Mouse (Mus musculus) forebrain, embryonic 15.5 days (tissue): ENCODE measurements around the gene Chrna3. TPM values are rescaled to one million over a fixed set of nuclear protein-coding genes. Genes with fewer than 3 reads are reported as not detected.

Source experiments
- ATAC-seq: fragments of 200-750 bp; cut with Nextera tagmentation; replicated peaks from 2 replicates; pipeline ENCODE4 v1.8.0; 2017; ENCODE audit warnings: mild to moderate bottlenecking, moderate TSS enrichment, moderate library complexity
- H3K27ac ChIP-seq: fragments of 300-500 bp; sonication (generic); replicated peaks from 2 replicates; pipeline ENCODE4 v1.5.1; 2015; ENCODE audit warnings: mild to moderate bottlenecking, inconsistent platforms
- H3K27me3 ChIP-seq: fragments of 300-500 bp; sonication (generic); 2 replicates; pipeline ENCODE4 v1.6.1; 2015; ENCODE audit warnings: inconsistent platforms
- H3K36me3 ChIP-seq: fragments of 300-500 bp; sonication (generic); 2 replicates; pipeline ENCODE4 v1.6.1; 2015; ENCODE audit warnings: mild to moderate bottlenecking, inconsistent platforms
- H3K4me1 ChIP-seq: fragments of 300-500 bp; sonication (generic); 2 replicates; pipeline ENCODE4 v1.6.1; 2015; ENCODE audit warnings: inconsistent platforms
- H3K4me2 ChIP-seq: fragments of 300-500 bp; sonication (generic); replicated peaks from 2 replicates; pipeline ENCODE4 v1.6.1; 2015; ENCODE audit warnings: mild to moderate bottlenecking, inconsistent platforms
- H3K4me3 ChIP-seq: fragments of 300-500 bp; sonication (generic); 2 replicates; pipeline ENCODE4 v1.5.1; 2015; ENCODE audit warnings: mild to moderate bottlenecking, inconsistent platforms
- H3K9ac ChIP-seq: fragments of 300-500 bp; sonication (generic); replicated peaks from 2 replicates; pipeline ENCODE4 v1.6.1; 2015; ENCODE audit warnings: mild to moderate bottlenecking, inconsistent platforms
- H3K9me3 ChIP-seq: fragments of 300-500 bp; sonication (generic); 2 replicates; pipeline ENCODE4 v1.6.1; 2016; ENCODE audit warnings: inconsistent platforms
- WGBS: fragments of 180-500 bp; shearing (Covaris S2); methylation state at CpG from one replicate; pipeline ENCODE4 v1.1.7; 2015; ENCODE audit warnings: mixed read lengths; 5-methylcytosine and 5-hydroxymethylcytosine counted together
- polyA plus RNA-seq: library from polyadenylated mRNA; unstranded; fragments of >200 nt; fragmentation: Nextera tagmentation; extraction: Ambion mirVana; gene quantifications from 2 replicates; pipeline ENCODE4 v1.2.1, GENCODE M21; 2015

Chrna3 gene
- polyA plus RNA-seq, 1 experiment from 2014 or later = 3.8 TPM

GRCm38 (mm10) chr9:55038948-55039347 lies 12.6 kb upstream of the Chrna3 start:
- no peak overlapping the region for H3K9ac ChIP-seq
- H3K4me2 ChIP-seq = no peak overlapping the region
- 72% methylated on average over 8 of the region's 8 CpGs for WGBS
- H3K9me3 ChIP-seq = no peaks in the 10 kb centered on the region
- H3K36me3 ChIP-seq = no peaks in the 10 kb centered on the region
- H3K4me3 ChIP-seq = no peak overlapping the region
- H3K27ac ChIP-seq = no peak overlapping the region
- H3K4me1 ChIP-seq = peaks cover 14% of the 10 kb centered on the region
- ATAC-seq = no peak
- H3K27me3 ChIP-seq = no peaks in the 10 kb centered on the region

DNA sequence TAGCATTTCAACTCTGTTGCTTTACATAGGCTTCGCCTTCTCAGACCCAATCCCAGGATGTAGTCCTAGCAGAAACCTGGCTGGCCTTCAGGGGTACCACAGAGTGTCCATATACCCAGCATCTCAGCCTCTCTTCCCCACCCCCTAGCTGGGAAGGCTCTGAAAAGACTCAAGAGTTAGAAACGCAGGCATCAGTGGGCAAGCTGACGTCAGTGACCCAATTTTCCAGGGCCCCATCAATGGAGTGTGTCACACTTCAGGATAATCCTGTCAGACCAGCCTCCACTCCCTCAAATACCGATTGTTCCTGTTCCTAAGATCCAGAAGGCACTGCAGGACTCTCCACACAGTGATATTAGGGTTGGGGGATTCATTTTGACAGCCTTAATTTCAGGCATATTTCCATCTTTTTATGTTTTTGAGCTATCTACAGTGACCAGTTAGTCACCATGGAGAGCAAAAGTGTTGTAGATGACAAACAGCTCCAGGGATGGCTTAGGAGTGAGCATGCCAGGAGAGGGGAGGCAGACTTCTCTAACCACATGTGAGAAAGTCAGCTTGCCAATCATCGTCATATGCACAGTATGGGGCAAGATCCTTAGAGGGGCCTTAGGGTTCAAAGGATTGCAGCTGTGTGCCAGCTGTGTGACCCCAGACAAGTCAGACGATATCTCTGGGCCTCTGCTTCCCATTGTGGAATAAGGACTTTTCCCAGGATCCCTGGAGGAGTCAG lies 5.2 kb upstream of the Chrna3 start:
- 39% methylated on average over 6 of the region's 6 CpGs for WGBS
- Histone ChIP-seq H3K27me3 (peaks cover 9% of the 10 kb centered on the region), H3K9ac (no peak overlapping the region), H3K4me2 (no peak overlapping the region), H3K36me3 (no peaks in the 10 kb centered on the region), H3K9me3 (no peaks in the 10 kb centered on the region), H3K27ac (no peak overlapping the region), H3K4me1 (peaks cover 2% of the 10 kb centered on the region), H3K4me3 (no peak overlapping the region)
- no peak for ATAC-seq

- Histone ChIP-seq H3K4me2 (peak overlapping the region; percentile 89), H3K4me1 (peaks cover 10% of the 10 kb centered on the region), H3K27me3 (peaks cover 33% of the 10 kb centered on the region), H3K4me3 (peak overlapping the region; percentile 52), H3K9me3 (no peaks in the 10 kb centered on the region), H3K9ac (peak overlapping the region; percentile 50), H3K27ac (no peak overlapping the region), H3K36me3 (no peaks in the 10 kb centered on the region)
- peak; percentile 65 for ATAC-seq
- WGBS = 7% methylated on average over 38 of the region's 38 CpGs
Measured at GRCm38 (mm10) chr9:55025534-55026274, 658 bp downstream of the Chrna3 start.

DNA sequence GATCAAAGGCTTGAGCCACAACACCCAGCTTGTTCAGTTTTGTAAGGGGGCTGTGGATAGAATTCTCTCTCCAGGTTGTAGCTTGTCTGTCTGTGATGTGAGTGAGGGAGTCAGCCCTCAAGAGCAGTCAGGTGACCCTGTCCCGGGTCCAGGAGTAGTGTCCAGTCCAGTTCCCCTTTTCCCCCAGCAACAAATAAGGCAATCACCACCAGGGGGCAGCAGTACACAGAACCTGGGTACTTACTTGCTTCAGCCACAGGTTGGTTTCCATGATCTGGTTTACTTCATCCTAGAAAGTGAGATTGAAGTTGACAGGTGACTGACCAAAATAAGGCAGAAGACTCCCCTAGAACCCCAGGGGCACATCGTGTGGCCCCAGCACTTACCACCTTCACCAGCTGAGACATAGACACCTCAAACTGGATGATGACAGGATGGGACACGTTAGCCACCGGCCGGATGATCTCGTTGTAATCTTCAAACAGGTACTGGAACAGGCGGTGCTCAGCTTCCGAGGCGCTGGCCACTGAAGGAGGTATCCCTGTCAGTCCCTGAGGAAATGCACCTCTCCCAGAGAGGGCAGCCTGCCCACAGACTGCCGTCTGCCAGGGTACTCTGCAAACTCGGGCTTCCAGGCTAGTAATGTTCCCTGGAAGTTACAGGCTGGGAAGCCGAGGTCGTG lies 2.3 kb downstream of the Chrna3 start:
- ATAC-seq = no peak
- H3K9ac ChIP-seq = no peak overlapping the region
- 40% methylated on average over 13 of the region's 13 CpGs for WGBS
- peaks cover 10% of the 10 kb centered on the region for H3K4me1 ChIP-seq
- H3K27me3 ChIP-seq = peaks cover 33% of the 10 kb centered on the region
- H3K4me2 ChIP-seq = no peak overlapping the region
- H3K9me3 ChIP-seq = no peaks in the 10 kb centered on the region
- no peak overlapping the region for H3K27ac ChIP-seq
- H3K4me3 ChIP-seq = no peak overlapping the region
- H3K36me3 ChIP-seq = no peaks in the 10 kb centered on the region

GRCm38 (mm10) chr9:55023326-55023725 lies 3.0 kb downstream of the Chrna3 start:
- WGBS = 93% methylated on average over 5 of the region's 5 CpGs
- H3K9me3 ChIP-seq = no peaks in the 10 kb centered on the region
- ATAC-seq = no peak
- no peak overlapping the region for H3K4me2 ChIP-seq
- no peaks in the 10 kb centered on the region for H3K36me3 ChIP-seq
- H3K27me3 ChIP-seq = peaks cover 33% of the 10 kb centered on the region
- H3K9ac ChIP-seq = no peak overlapping the region
- peaks cover 10% of the 10 kb centered on the region for H3K4me1 ChIP-seq
- no peak overlapping the region for H3K4me3 ChIP-seq
- no peak overlapping the region for H3K27ac ChIP-seq

- no peak overlapping the region for H3K27ac ChIP-seq
- H3K9ac ChIP-seq = no peak overlapping the region
- H3K4me2 ChIP-seq = no peak overlapping the region
- H3K4me1 ChIP-seq = no peaks in the 10 kb centered on the region
- H3K27me3 ChIP-seq = no peaks in the 10 kb centered on the region
- no peaks in the 10 kb centered on the region for H3K9me3 ChIP-seq
- no peak for ATAC-seq
- 85% methylated on average over 3 of the region's 3 CpGs for WGBS
- no peaks in the 10 kb centered on the region for H3K36me3 ChIP-seq
- no peak overlapping the region for H3K4me3 ChIP-seq
Measured at GRCm38 (mm10) chr9:55016926-55017325, 9.4 kb downstream of the Chrna3 start.

DNA sequence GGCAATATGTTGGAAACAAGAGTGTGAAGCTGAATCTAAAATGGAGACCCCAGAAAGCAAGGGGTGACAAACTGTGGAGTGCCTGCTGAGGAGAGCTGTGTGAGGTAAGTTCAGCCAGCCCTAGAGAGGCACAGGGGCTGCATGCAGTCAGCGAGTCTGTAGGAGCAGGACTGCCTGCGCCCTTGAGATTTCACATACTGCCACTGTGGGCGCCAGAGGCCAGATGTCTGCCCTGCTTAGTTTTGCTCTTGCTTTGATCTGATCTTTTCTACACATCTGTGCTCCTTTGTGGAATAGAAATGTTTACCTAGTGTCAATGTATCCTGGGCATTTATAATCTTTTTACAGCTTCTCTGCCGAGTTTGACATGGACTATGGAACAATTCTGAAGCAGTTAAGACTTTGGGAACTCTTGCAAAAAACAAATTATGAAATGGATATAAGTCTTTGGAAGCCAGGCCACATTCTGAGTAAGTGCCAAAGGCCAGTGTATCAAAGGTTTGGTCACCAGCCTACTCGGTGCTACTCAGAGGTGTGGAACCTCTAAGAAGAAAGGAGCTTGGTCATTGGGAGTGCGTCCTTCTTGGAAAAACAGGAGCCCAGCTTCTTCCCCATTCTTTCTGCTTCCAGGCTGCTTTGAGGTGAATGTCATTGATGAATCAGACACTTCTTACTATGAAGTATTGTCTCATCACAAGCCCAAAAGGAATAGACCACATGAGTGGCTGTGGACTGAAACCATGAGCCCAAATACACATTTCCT lies 15.6 kb downstream of the Chrna3 start:
- Histone ChIP-seq H3K4me2 (no peak overlapping the region), H3K9me3 (no peaks in the 10 kb centered on the region), H3K4me1 (no peaks in the 10 kb centered on the region), H3K27ac (no peak overlapping the region), H3K27me3 (no peaks in the 10 kb centered on the region), H3K36me3 (no peaks in the 10 kb centered on the region), H3K4me3 (no peak overlapping the region), H3K9ac (no peak overlapping the region)
- 58% methylated on average over 6 of the region's 6 CpGs for WGBS
- ATAC-seq = no peak

- H3K27ac ChIP-seq = no peak overlapping the region
- H3K36me3 ChIP-seq = no peaks in the 10 kb centered on the region
- no peaks in the 10 kb centered on the region for H3K27me3 ChIP-seq
- 84% methylated on average over 2 of the region's 2 CpGs for WGBS
- H3K9ac ChIP-seq = no peak overlapping the region
- H3K4me3 ChIP-seq = no peak overlapping the region
- H3K4me1 ChIP-seq = no peaks in the 10 kb centered on the region
- no peak overlapping the region for H3K4me2 ChIP-seq
- H3K9me3 ChIP-seq = no peaks in the 10 kb centered on the region
- no peak for ATAC-seq
Measured at GRCm38 (mm10) chr9:55009692-55010091, 16.7 kb downstream of the Chrna3 start.

- no peaks in the 10 kb centered on the region for H3K36me3 ChIP-seq
- H3K27ac ChIP-seq = no peak overlapping the region
- H3K4me1 ChIP-seq = no peaks in the 10 kb centered on the region
- H3K9me3 ChIP-seq = no peaks in the 10 kb centered on the region
- ATAC-seq = no peak
- no peaks in the 10 kb centered on the region for H3K27me3 ChIP-seq
- H3K9ac ChIP-seq = no peak overlapping the region
- H3K4me2 ChIP-seq = no peak overlapping the region
- 72% methylated on average over 4 of the region's 4 CpGs for WGBS
- no peak overlapping the region for H3K4me3 ChIP-seq
Measured at GRCm38 (mm10) chr9:55003609-55004008, 22.8 kb downstream of the Chrna3 start.

DNA sequence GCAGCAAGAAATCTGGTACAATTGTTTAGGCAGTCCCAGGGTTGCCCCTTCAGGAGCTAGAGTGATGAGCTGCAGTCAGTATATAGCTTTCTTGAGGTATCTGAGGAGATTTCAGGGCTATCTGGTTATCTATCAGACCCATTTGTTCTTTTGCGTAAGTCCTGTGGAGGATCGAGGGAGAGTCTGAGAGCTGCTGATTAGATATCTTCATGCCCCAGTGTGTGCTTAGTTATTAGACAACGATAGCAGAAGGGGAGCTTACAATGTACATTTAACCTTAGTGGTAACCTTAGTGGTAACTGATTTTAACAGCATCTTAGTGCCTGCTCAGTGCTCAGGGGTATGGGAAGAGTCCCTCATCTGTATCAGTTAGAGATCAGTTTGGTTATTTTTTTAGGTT lies 30.7 kb downstream of the Chrna3 start:
- Histone ChIP-seq H3K27ac (no peak overlapping the region), H3K4me3 (no peak overlapping the region), H3K36me3 (no peaks in the 10 kb centered on the region), H3K4me2 (no peak overlapping the region), H3K27me3 (no peaks in the 10 kb centered on the region), H3K9ac (no peak overlapping the region), H3K4me1 (no peaks in the 10 kb centered on the region), H3K9me3 (no peaks in the 10 kb centered on the region)
- ATAC-seq = no peak
- WGBS = 92% methylated on average over 3 of the region's 3 CpGs

DNA sequence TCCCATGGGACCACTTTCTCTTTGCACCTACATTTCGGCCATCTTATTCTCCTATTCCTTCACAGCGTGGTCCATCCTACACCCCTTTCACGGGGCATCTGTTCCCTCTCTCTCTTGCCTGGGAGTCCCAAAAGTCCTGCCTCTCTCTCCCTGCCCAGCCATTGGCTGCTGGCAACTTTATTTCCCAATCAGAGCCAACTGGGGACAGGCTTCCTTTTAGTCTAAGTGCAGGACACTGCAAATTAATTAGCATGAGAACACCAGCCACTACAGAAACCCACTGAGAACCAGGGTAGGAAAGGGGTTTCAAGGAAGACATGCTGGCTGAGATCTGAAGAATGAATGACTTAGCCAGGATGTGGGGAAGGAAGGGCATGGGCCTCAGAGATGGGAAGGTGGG lies 32.0 kb downstream of the Chrna3 start:
- H3K9me3 ChIP-seq = no peaks in the 10 kb centered on the region
- H3K27ac ChIP-seq = no peak overlapping the region
- H3K4me1 ChIP-seq = no peaks in the 10 kb centered on the region
- no peak for ATAC-seq
- H3K4me2 ChIP-seq = no peak overlapping the region
- no peak overlapping the region for H3K9ac ChIP-seq
- 36% methylated on average over 3 of the region's 3 CpGs for WGBS
- no peaks in the 10 kb centered on the region for H3K36me3 ChIP-seq
- H3K4me3 ChIP-seq = no peak overlapping the region
- no peaks in the 10 kb centered on the region for H3K27me3 ChIP-seq

GRCm38 (mm10) chr9:54990362-54990761 lies 36.0 kb downstream of the Chrna3 start:
- H3K9ac ChIP-seq = no peak overlapping the region
- no peak for ATAC-seq
- H3K4me3 ChIP-seq = no peak overlapping the region
- H3K4me1 ChIP-seq = no peaks in the 10 kb centered on the region
- no peaks in the 10 kb centered on the region for H3K36me3 ChIP-seq
- WGBS = 82% methylated on average over 3 of the region's 3 CpGs
- no peaks in the 10 kb centered on the region for H3K27me3 ChIP-seq
- no peaks in the 10 kb centered on the region for H3K9me3 ChIP-seq
- no peak overlapping the region for H3K27ac ChIP-seq
- no peak overlapping the region for H3K4me2 ChIP-seq
